Mouse (Mus musculus): ENCODE data around the gene Larp6.

GRCm38 (mm10) chr9:60751098-60751497 is 38.3 kb downstream of the Larp6 start:
- no peak for TF ChIP-seq POLR2A (IDR thresholded peaks at IDR 0.05; ENCODE audit: insufficient read depth, low read length)
- TF ChIP-seq CTCF (IDR thresholded peaks at IDR 0.05; ENCODE audit: low read depth, low read length): no peak
